Mouse (Mus musculus): ENCODE data around the gene Gm15446.
"Not testable (repeated sequence)": the region's sequence is repeated elsewhere in the genome, so short reads cannot be mapped to it uniquely, and the experiment has no call there.

Gm15446 gene

GRCm38 (mm10) chr5:109923261-109924071, at the start of gene Gm15446:
Gene Gm15446, plus strand, starts transcription at chr5:109923400.
- in situ Hi-C loops (cut with MboI; ENCODE audit: unreplicated experiment in 2 of 2) = loop anchor here in 1 of 2 experiments (10.0 kb wide), 1 partner anchor 81 kb away; no protein-coding TSS in a partner anchor

- in situ Hi-C loops (cut with MboI; ENCODE audit: unreplicated experiment in 2 of 2) = loop anchor here in 1 of 2 experiments (10.0 kb wide), 1 partner anchor 81 kb away; no protein-coding TSS in a partner anchor
Measured at GRCm38 (mm10) chr5:109924129-109924528, 929 bp downstream of the Gm15446 start.

GRCm38 (mm10) chr5:109924936-109925335, 1.7 kb downstream of the Gm15446 start:
- in situ Hi-C loops (cut with MboI; ENCODE audit: unreplicated experiment in 2 of 2) = loop anchor here in 1 of 2 experiments (10.0 kb wide), 1 partner anchor 80 kb away; no protein-coding TSS in a partner anchor

- in situ Hi-C loops (cut with MboI; ENCODE audit: unreplicated experiment in 2 of 2) = no loop called here
Measured at GRCm38 (mm10) chr5:109950281-109950680, 27.1 kb downstream of the Gm15446 start.

- in situ Hi-C loops (cut with MboI; ENCODE audit: unreplicated experiment in 2 of 2) = not testable (repeated sequence)
Measured at GRCm38 (mm10) chr5:109980743-109981142, 57.5 kb downstream of the Gm15446 start.
